Mouse (Mus musculus) ovary, adult 10 weeks (tissue): Measurements from ENCODE around the gene Ddx19b. TPM values are rescaled to one million over a fixed set of nuclear protein-coding genes. Genes with fewer than 3 reads are reported as not detected.

ENCODE experiments used
- polyA plus RNA-seq: library from polyadenylated mRNA; stranded (reverse); fragments of 350-450 nt; fragmentation: Illumina TruSeq; extraction: RNeasy Lipid Tissue Mini Kit (QIAGEN cat#74804); gene quantifications from one replicate; pipeline ENCODE4 v1.2.3, GENCODE M21; 2014

The Ddx19b gene
- polyA plus RNA-seq = 11.6 TPM

DNA sequence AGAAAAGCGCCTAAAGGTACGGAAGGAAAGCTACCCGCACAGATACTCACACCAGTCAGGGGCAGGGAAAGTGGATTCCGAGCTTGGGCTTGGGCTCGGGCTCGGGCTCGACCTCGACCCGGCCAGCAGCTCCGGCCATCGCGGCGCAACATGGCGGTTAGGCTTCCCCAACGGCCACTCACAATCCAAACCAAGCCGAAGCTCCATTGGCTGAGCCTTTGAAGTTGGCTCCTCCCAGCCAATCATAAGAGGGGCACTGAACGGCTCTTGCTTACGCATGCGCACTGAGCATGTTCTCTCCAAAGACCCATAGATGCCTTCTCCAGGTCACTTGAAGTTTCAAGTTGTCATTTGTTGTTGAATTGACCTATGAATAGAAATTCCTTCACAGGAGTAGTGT lies at the start of gene Ddx19b:
TSS of gene Ddx19b (minus strand) at position 180 of the 400 bp plus-strand sequence.

DNA sequence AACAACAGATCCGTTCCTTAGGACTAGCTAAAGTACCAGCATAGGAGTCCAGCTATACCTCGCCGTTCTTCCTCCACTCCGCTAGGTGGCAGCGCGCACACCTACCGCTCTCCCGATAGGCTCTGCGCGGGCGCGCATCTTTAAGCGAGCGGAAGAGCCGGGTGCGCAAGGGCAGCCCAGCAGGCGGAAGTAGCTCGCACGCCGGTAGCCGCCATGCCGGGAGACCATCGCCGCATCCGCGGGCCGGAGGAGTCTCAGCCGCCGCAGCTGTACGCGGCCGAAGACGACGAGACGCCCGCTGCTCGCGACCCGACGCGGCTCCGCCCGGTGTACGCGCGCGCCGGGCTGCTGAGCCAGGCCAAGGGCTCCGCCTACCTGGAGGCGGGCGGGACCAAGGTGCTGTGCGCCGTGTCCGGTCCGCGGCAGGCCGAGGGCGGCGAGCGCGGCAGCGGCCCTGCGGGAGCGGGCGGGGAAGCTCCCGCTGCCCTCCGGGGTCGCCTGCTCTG lies 24.7 kb upstream of the Ddx19b start, which contains the start of gene Exosc6:
TSS of gene Exosc6 (plus strand) at position 182 of the 506 bp plus-strand sequence.

DNA sequence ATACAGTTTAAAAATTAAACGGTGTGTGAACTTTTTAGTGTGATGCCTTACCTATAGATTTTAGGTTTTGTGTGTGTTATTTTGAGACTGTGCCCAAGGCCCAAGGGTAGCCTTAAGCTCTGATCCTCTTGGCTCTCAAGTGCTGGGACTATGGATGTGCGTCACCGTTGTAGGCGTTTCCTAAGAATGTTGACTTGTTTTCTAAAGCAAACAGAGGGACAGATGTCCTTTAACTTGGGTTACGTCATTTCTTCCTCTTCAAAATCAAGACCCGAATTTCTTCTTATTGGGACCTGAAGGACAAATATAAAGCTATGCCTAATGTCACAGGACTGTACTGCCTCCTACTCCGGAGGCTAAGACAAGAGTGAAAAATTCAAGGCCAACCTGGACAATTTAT lies 1.4 kb upstream of the Ddx19b start, which contains the start of gene Aars:
TSS of gene Aars (plus strand) at position 229 of the 400 bp plus-strand sequence.

DNA sequence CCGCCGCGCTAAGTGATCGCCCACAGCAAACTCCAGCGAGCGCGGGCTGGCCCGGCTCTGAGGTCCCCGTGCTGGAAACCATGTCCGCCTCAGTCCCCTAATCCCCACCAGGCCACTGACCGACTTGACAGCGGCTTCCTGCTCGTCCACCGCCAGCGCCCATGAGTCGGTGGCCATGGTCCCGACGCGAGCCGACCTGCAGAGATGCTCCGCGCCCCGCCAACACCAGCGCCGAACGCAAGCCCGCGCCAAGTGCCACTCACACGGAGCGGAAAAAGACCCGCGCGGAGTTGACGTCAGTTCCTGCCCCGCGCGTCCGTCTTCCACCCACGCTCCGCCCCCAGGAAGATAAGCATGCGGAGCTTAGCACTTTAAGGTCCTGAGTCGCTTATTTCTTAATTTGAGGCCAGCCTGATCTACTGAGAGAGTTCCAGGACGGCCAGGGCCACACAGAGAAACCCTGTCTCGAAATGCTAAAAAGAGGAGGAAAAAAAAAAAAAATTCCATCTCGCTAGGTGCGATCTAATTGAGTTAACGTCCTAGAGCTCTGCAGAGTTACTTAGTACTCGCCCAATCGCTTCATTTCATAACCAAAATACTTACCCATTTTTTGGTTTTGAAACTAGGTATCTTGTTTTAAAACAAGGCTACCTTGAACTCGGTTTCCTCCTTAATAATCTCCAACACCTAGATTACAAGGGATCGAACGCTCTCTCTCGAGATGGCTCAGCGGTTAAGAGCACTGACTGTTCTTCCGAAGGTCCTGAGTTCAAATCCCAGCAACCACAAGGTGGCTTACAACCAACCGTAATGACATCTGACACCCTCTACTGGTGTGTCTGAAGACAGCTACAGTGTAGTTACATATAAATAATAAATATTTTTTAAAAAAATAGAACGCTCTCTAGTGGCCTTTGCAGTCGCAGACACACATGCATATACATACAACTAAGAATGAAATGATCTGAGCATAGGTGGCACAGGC lies 33.7 kb downstream of the Ddx19b start, which contains the start of gene Ddx19a:
TSS of gene Ddx19a (minus strand) at position 254 of the 985 bp plus-strand sequence.

Other genes with a start within 250 kb of the Ddx19b start
- not detected for gene Il34, start 225.8 kb downstream of the Ddx19b start, polyA plus RNA-seq
- 11.5 TPM for gene Cog4, start 185.2 kb downstream of the Ddx19b start, polyA plus RNA-seq
- gene Sf3b3, start 185.0 kb downstream of the Ddx19b start, polyA plus RNA-seq = 111 TPM
- 1.2 TPM for gene Fuk, start 129.3 kb downstream of the Ddx19b start, polyA plus RNA-seq
- 16.9 TPM for gene St3gal2, start 111.8 kb downstream of the Ddx19b start, polyA plus RNA-seq
- gene Ddx19a, start 34.0 kb downstream of the Ddx19b start, polyA plus RNA-seq = 28.1 TPM
- 11.3 TPM for gene Aars, start 1.4 kb upstream of the Ddx19b start, polyA plus RNA-seq
- gene Exosc6, start 24.6 kb upstream of the Ddx19b start, polyA plus RNA-seq = 10.0 TPM
- not detected for gene Clec18a, start 60.7 kb upstream of the Ddx19b start, polyA plus RNA-seq
- 30.6 TPM for gene Pdpr, start 62.9 kb upstream of the Ddx19b start, polyA plus RNA-seq
- 137 TPM for gene Glg1, start 227.5 kb upstream of the Ddx19b start, polyA plus RNA-seq